Mouse (Mus musculus): ENCODE results near the gene Cmpk1.

- no peak for TF ChIP-seq CTCF (IDR thresholded peaks at IDR 0.05; ENCODE audit: insufficient read depth, low read depth, low read length)
- TF ChIP-seq POLR2A (IDR thresholded peaks at IDR 0.05; ENCODE audit: insufficient read depth, low read depth, low read length) = no peak
Observed at GRCm38 (mm10) chr4:114953172-114953571, 33.9 kb downstream of the Cmpk1 start.

Measured in olfactory bulb, adult 2 months (tissue).